Mouse (Mus musculus) kidney, adult 11 months (tissue): Measurements from ENCODE around the gene Hist1h2ad.
"Not testable (repeated sequence)": the region's sequence is repeated elsewhere in the genome, so short reads cannot be mapped to it uniquely, and the experiment has no call there.

Source experiments
- DNase-seq: peaks from one replicate; pipeline ENCODE4 v3.0.0; 2022

The Hist1h2ad gene

GRCm38 (mm10) chr13:23570261-23571021 lies 3.7 kb upstream of the Hist1h2ad start:
- not testable (repeated sequence) for DNase-seq

- DNase-seq = peak; percentile 38
Observed at GRCm38 (mm10) chr13:23571022-23571503, 3.1 kb upstream of the Hist1h2ad start, which contains the start of the genes Hist1h2ae and Hist1h2bg. Gene Hist1h2ae, minus strand, starts transcription at chr13:23571220. Gene Hist1h2bg, plus strand, starts transcription at chr13:23571396.

- DNase-seq = not testable (repeated sequence)
Observed at GRCm38 (mm10) chr13:23571504-23572217, 2.5 kb upstream of the Hist1h2ad start.

- DNase-seq = no peak
Observed at GRCm38 (mm10) chr13:23572218-23573033, 1.8 kb upstream of the Hist1h2ad start.

GRCm38 (mm10) chr13:23573034-23573897 lies 915 bp upstream of the Hist1h2ad start:
- DNase-seq = not testable (repeated sequence)

- not testable (repeated sequence) for DNase-seq
Observed at GRCm38 (mm10) chr13:23574546-23575170, 477 bp downstream of the Hist1h2ad start.

GRCm38 (mm10) chr13:23575271-23575851 lies 1.2 kb downstream of the Hist1h2ad start, which contains the start of gene Hist1h3d:
Gene Hist1h3d, plus strand, starts transcription at chr13:23575763.
- no peak for DNase-seq

- not testable (repeated sequence) for DNase-seq
Observed at GRCm38 (mm10) chr13:23575864-23576313, 1.7 kb downstream of the Hist1h2ad start.

GRCm38 (mm10) chr13:23576351-23576881 lies 2.2 kb downstream of the Hist1h2ad start:
- DNase-seq = no peak

GRCm38 (mm10) chr13:23576906-23577639 lies 2.9 kb downstream of the Hist1h2ad start:
- DNase-seq = no peak

- DNase-seq = no peak
Observed at GRCm38 (mm10) chr13:23577835-23578234, 3.7 kb downstream of the Hist1h2ad start.

- peak; percentile 96 for DNase-seq
Observed at GRCm38 (mm10) chr13:23581408-23582218, 7.4 kb downstream of the Hist1h2ad start, which contains the start of gene Hist1h4d. Gene Hist1h4d, plus strand, starts transcription at chr13:23581598.

GRCm38 (mm10) chr13:23582219-23583056 lies 8.3 kb downstream of the Hist1h2ad start:
- DNase-seq = no peak

- DNase-seq = no peak
Observed at GRCm38 (mm10) chr13:23583387-23584068, 9.3 kb downstream of the Hist1h2ad start.

GRCm38 (mm10) chr13:23584331-23584730 lies 10.2 kb downstream of the Hist1h2ad start:
- DNase-seq = no peak

- DNase-seq = peak; percentile 61
Observed at GRCm38 (mm10) chr13:23585029-23585441, 10.9 kb downstream of the Hist1h2ad start.
